Mouse (Mus musculus) neural tube, embryonic 14.5 days (tissue): Measurements from ENCODE around the gene Mageb3. TPM values are rescaled to one million over a fixed set of nuclear protein-coding genes. Genes with fewer than 3 reads are reported as not detected.

Experiments
- ATAC-seq: fragments of 200-750 bp; cut with Nextera tagmentation; 2 replicates; pipeline ENCODE4 v1.8.0; 2017; ENCODE audit warnings: low read depth, mild to moderate bottlenecking, moderate TSS enrichment, moderate library complexity
- H3K27ac ChIP-seq: fragments of 300-500 bp; sonication (generic); 2 replicates; pipeline ENCODE4 v1.5.1; 2014; ENCODE audit warnings: low read depth, mild to moderate bottlenecking, control low read depth, low read length, moderate library complexity, mixed read lengths
- H3K27me3 ChIP-seq: fragments of 300-500 bp; sonication (generic); 2 replicates; pipeline ENCODE4 v1.6.1; 2014; ENCODE audit warnings: low read length; ENCODE audit not compliant: control insufficient read depth, insufficient read depth
- H3K36me3 ChIP-seq: fragments of 300-500 bp; sonication (generic); 2 replicates; pipeline ENCODE4 v1.6.1; 2014; ENCODE audit warnings: low read length, mixed read lengths; ENCODE audit not compliant: control insufficient read depth, insufficient read depth
- H3K4me1 ChIP-seq: fragments of 300-500 bp; sonication (generic); 2 replicates; pipeline ENCODE4 v1.6.1; 2014; ENCODE audit warnings: low read length; ENCODE audit not compliant: control insufficient read depth, insufficient read depth
- H3K4me2 ChIP-seq: fragments of 300-500 bp; sonication (generic); 2 replicates; pipeline ENCODE4 v1.6.1; 2014; ENCODE audit warnings: mild to moderate bottlenecking, low read depth, low read length, control low read depth
- H3K4me3 ChIP-seq: fragments of 300-500 bp; sonication (generic); 2 replicates; pipeline ENCODE4 v1.5.1; 2014; ENCODE audit warnings: low read depth, low read length, control low read depth, mixed read lengths
- H3K9ac ChIP-seq: fragments of 300-500 bp; sonication (generic); replicated peaks from 2 replicates; pipeline ENCODE4 v1.6.1; 2014; ENCODE audit warnings: low read depth, mild to moderate bottlenecking, control low read depth, low read length, mixed read lengths
- H3K9me3 ChIP-seq: fragments of 300-500 bp; sonication (generic); 2 replicates; pipeline ENCODE4 v1.6.1; 2016; ENCODE audit warnings: low read length; ENCODE audit not compliant: control insufficient read depth
- WGBS: fragments of 180-500 bp; shearing (Covaris S2); extraction: QIAGEN DNeasy Blood & Tissue Kit; methylation state at CpG from one replicate; pipeline ENCODE4 v1.1.7; 2014; 5-methylcytosine and 5-hydroxymethylcytosine counted together
- polyA plus RNA-seq: library from polyadenylated mRNA; unstranded; fragments of >200 nt; fragmentation: Nextera tagmentation; extraction: Ambion mirVana; gene quantifications from 2 replicates; pipeline ENCODE4 v1.2.1, GENCODE M21; 2014

Mageb3 gene
- polyA plus RNA-seq, 1 experiment from 2014 or later, result 0.36 TPM

- Histone ChIP-seq H3K9me3 (no peaks in the 10 kb centered on the region), H3K4me3 (no peak overlapping the region), H3K9ac (no peak overlapping the region), H3K4me1 (no peaks in the 10 kb centered on the region), H3K4me2 (no peak overlapping the region), H3K27me3 (no peaks in the 10 kb centered on the region), H3K27ac (no peak overlapping the region), H3K36me3 (peaks cover 19% of the 10 kb centered on the region)
- ATAC-seq, result no peak
- 89% methylated on average over 3 of the region's 3 CpGs for WGBS
Measured at GRCm38 (mm10) chr2:121909975-121910374, 45.9 kb downstream of the Mageb3 start.

Other genes starting within 250 kb of the Mageb3 start
- 30.6 and 31.2 TPM in 2 replicates for gene Frmd5, start 149.0 kb downstream of the Mageb3 start, polyA plus RNA-seq
- 45.8 and 46.5 TPM in 2 replicates for gene Casc4, start 89.1 kb downstream of the Mageb3 start, polyA plus RNA-seq
- 37.7 and 42.0 TPM in 2 replicates for gene Ctdspl2, start 91 bp downstream of the Mageb3 start, polyA plus RNA-seq
- 11.4 and 14.3 TPM in 2 replicates for gene Eif3j1, start 72.5 kb upstream of the Mageb3 start, polyA plus RNA-seq
- 10.2 and 10.4 TPM in 2 replicates for gene Spg11, start 162.3 kb upstream of the Mageb3 start, polyA plus RNA-seq
- 63.5 and 114 TPM in 2 replicates for gene B2m, start 191.6 kb upstream of the Mageb3 start, polyA plus RNA-seq
- gene Trim69, start 204.6 kb upstream of the Mageb3 start, polyA plus RNA-seq, result not detected in 2 replicates
- 0.08 TPM in 1 of 2 replicates, not detected in the other for gene Patl2, start 230.1 kb upstream of the Mageb3 start, polyA plus RNA-seq
- gene Terb2, start 230.2 kb upstream of the Mageb3 start, polyA plus RNA-seq, result not detected in 2 replicates